Mouse (Mus musculus) left cerebral cortex, adult 6 months (tissue): Measurements from ENCODE around the gene Ap1ar. TPM values are rescaled to one million over a fixed set of nuclear protein-coding genes. Genes with fewer than 3 reads are reported as not detected.

Experiments used
- long read RNA-seq, 2 experiments: library from polyadenylated mRNA; unstranded; transcript quantifications; one replicate each; pipeline ENCODE4 v2.0.0; 2019 to 2020
- polyA plus RNA-seq: library from polyadenylated mRNA; unstranded; fragments of <200 nt; fragmentation: Nextera tagmentation; gene quantifications from 2 replicates; pipeline ENCODE4 v1.2.3, GENCODE M21; 2021

Gene Ap1ar
- 19.5 and 59.0 TPM in 2 replicates for polyA plus RNA-seq
- long read RNA-seq, experiment 1, transcript Ap1ar-210 (9 exons, 2,580 nt) = major isoform, 71 of 110 reads
- long read RNA-seq, experiment 1, transcript Ap1ar-207 (1 exons, 1,598 nt) = minor isoform, 12 of 110 reads
- long read RNA-seq, experiment 1, transcript Ap1ar-201 (10 exons, 2,662 nt) = minor isoform, 18 of 110 reads
- long read RNA-seq, experiment 1, partial matches to known transcripts = 7 of 110 reads
- long read RNA-seq, experiment 1, other reads (novel, unspliced or antisense) = 2 of 110 reads
- long read RNA-seq, experiment 2, transcript Ap1ar-210 (9 exons, 2,580 nt) = minor isoform, 10 of 41 reads
- long read RNA-seq, experiment 2, transcript Ap1ar-207 (1 exons, 1,598 nt) = major isoform, 18 of 41 reads
- long read RNA-seq, experiment 2, partial matches to known transcripts = 9 of 41 reads
- long read RNA-seq, experiment 2, other reads (novel, unspliced or antisense) = 2 of 41 reads

DNA sequence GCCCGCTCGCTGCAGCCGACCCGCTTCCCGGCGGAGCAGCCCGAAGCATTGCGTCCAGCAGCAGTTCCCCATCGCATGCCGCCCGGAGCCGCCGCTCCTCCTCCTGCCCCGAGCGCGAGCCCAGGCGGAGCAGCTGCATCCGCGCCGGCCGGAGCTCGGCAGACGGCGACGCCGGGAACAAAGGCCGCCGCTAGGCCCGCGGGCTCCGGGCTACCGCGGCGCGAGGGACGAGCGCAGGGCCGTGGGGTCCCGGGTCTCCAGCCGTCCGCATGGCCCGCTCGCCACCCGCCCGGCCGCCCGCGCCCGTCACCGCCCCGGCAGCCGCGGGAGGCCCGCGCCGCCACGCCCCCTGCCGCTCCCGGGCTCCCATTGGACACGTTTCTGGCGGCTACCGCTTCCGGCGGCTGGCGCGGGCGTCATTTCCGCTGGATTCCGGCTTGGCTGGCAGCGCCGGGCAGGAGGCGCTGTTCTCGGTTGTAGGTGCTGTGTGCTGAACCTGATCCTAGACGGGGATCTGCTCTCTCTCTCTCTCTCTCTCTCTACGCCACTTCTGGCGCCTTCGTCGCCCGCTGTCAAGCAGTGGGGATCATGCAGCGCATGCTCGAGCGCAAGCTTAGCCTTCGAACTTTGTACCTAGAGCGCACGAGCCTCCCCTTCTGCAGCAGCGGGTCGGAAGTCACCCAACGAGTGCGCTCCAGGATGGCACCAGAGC lies at the start of gene Ap1ar:
TSS of gene Ap1ar (minus strand) at position 370 of the 712 bp plus-strand sequence.

DNA sequence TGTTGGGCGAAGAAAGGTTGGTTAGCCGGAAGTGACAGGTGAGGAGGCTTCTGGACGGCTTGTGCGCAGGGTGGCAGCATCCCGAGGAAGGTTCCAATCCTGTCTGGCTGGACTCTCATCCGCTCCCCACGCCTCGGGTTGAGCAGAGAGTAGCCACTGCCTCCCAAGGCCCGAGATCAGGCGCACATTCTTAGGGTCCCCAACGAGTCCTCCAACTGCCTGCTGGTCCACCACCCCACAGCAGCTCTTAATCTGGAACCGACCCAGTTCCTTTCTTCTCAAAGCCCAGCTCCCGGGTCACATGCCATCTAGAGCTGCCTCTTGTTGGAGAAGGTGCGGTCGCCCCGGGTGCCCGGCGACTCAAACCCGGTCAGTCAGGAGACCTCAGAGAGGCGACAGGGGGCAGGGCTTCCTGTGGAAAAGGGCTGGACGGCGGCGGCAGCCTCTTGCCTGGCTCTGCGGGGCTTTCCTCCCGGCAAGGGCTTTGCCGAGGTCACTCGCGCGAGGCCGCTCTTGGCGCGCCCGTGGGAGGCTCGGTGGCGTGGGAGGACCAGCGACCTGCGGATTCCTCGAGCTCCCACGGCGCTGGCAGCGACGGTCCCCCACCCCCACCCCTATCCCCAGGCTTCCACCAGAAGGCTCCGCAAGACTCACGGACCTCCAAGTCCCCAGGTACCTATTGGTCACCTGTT lies 47.7 kb downstream of the Ap1ar start, which contains the start of gene Tifa:
TSS of gene Tifa (plus strand) at position 306 of the 692 bp plus-strand sequence.

DNA sequence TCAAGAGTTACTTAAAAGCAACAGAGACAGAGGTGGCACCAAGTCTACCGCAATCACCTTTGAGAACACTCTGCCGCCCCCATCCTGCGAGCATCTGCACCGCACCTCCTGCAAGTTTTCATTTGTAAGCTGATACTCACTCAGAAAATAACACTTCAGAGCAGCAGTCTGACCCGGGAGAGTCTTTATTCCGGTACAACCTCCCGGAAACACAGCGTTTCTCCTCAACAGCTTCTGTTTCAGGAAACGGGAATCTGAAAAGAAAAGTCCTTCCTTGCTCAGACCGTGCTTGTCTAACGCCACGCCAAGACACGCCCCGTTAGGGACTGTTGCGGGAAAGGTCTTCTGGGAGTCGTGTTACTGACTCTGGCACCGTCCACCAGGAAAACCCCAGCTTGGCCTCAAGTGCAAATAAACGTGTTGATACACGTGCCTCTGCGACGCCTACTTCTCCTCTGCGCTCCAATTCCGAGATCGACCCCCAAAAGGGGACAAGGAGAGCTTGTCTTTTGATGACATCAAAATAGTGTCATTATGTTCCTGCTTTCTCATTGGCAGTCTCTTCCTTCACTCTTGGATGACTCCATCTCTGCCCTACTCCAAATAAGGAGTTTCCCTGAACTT lies 57.2 kb downstream of the Ap1ar start, which contains the start of gene Alpk1:
TSS of gene Alpk1 (minus strand) at position 507 of the 624 bp plus-strand sequence.

Other genes starting within 250 kb of the Ap1ar start
- gene Neurog2, start 204.4 kb downstream of the Ap1ar start, polyA plus RNA-seq = 0.20 and 0.50 TPM in 2 replicates
- 0.33 and 0.51 TPM in 2 replicates for gene Alpk1, start 57.0 kb downstream of the Ap1ar start, polyA plus RNA-seq
- 8.5 and 8.8 TPM in 2 replicates for gene Tifa, start 47.7 kb downstream of the Ap1ar start, polyA plus RNA-seq
- gene Fam241a, start 58.8 kb upstream of the Ap1ar start, polyA plus RNA-seq = 1.1 and 1.5 TPM in 2 replicates